Mouse (Mus musculus): ENCODE measurements around the gene Fbxo42.

Gene Fbxo42

DNA sequence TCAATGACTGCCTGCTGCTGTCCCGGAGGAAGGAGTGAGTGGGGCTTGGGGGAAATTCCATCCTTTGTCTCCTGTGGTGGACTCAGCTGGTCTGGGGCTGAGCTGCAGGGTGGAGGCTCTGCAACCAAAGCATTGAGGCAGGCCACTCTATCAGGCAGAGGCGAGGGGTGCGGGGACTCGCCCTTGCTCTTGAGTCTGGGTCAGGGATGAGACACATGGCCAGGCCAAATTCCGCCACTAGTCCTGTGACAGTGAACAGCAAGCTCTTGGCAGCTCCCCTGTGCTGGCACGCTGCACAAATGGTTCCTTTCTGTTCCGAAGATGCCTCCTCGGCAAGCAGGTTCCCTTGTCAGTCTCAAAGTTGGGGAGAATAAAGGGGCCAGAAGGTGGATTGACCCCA is 103.4 kb downstream of the Fbxo42 start:
- no peak for DNase-seq (ENCODE audit: extremely low spot score)

DNA sequence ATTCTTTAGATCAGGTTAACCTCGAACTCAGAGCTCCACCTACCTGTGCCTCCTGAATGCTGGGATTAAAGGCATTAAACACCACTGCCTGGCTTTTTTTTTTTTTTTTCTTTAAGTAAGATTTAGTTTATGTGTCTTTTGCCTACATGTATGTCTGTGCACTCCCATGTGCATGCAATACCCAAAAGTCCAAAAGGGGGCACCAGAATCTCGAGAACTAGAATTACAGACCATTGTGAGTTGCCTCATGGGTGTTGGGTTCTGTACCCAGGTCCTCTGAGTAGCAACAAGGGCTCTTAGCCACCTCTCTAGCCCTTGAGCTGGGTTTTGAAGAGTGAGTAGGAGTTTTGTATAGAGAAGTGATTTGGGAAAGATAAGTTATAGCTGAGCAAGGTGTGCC is 104.9 kb downstream of the Fbxo42 start:
- DNase-seq (ENCODE audit: extremely low spot score) = no peak

Data from embryo, embryonic 9.5 days (tissue).